Mouse (Mus musculus) embryonic facial prominence, embryonic 11.5 days (tissue): ENCODE measurements around the gene Gdnf. TPM values are rescaled to one million over a fixed set of nuclear protein-coding genes. Genes with fewer than 3 reads are reported as not detected.

ENCODE experiments used
- ATAC-seq: fragments of 200-750 bp; cut with Nextera tagmentation; replicated peaks from 2 replicates; pipeline ENCODE4 v1.8.0; 2017; ENCODE audit warnings: low read depth; ENCODE audit not compliant: insufficient number of reproducible peaks, low FRiP score, low TSS enrichment
- DNase-seq: peaks from one replicate; pipeline ENCODE4 v3.0.0-alpha.2; 2015; ENCODE audit warnings: low spot score
- H3K27ac ChIP-seq: fragments of 300-500 bp; sonication (generic); replicated peaks from 2 replicates; pipeline ENCODE4 v1.5.1; 2014; ENCODE audit warnings: mild to moderate bottlenecking, low read depth, low read length, control low read depth
- H3K27me3 ChIP-seq: fragments of 300-500 bp; sonication (generic); 2 replicates; pipeline ENCODE4 v1.6.1; 2014; ENCODE audit warnings: mild to moderate bottlenecking, low read length, moderate library complexity, mixed read lengths; ENCODE audit not compliant: control insufficient read depth, insufficient read depth
- H3K36me3 ChIP-seq: fragments of 300-500 bp; sonication (generic); replicated peaks from 2 replicates; pipeline ENCODE4 v1.6.1; 2014; ENCODE audit warnings: low read depth, mild to moderate bottlenecking, low read length, moderate library complexity, mixed read lengths; ENCODE audit not compliant: control insufficient read depth, insufficient read depth
- H3K4me1 ChIP-seq: fragments of 300-500 bp; sonication (generic); 2 replicates; pipeline ENCODE4 v1.6.1; 2014; ENCODE audit warnings: low read length, mixed read lengths; ENCODE audit not compliant: control insufficient read depth, insufficient read depth
- H3K4me2 ChIP-seq: fragments of 300-500 bp; sonication (generic); 2 replicates; pipeline ENCODE4 v1.6.1; 2014; ENCODE audit warnings: low read depth, mild to moderate bottlenecking, control low read depth, low read length, moderate library complexity
- H3K4me3 ChIP-seq: fragments of 300-500 bp; sonication (generic); 2 replicates; pipeline ENCODE4 v1.5.1; 2014; ENCODE audit warnings: low read depth, low read length, control low read depth
- H3K9ac ChIP-seq: fragments of 300-500 bp; sonication (generic); replicated peaks from 2 replicates; pipeline ENCODE4 v1.6.1; 2014; ENCODE audit warnings: mild to moderate bottlenecking, control low read depth, low read length
- H3K9me3 ChIP-seq: fragments of 300-500 bp; sonication (generic); replicated peaks from 2 replicates; pipeline ENCODE4 v1.6.1; 2016; ENCODE audit warnings: mild to moderate bottlenecking, low read length, inconsistent platforms, mixed read lengths; ENCODE audit not compliant: control insufficient read depth
- WGBS: fragments of 180-500 bp; shearing (Covaris S2); extraction: QIAGEN DNeasy Blood & Tissue Kit; methylation state at CpG from one replicate; pipeline ENCODE4 v1.1.7; 2014; 5-methylcytosine and 5-hydroxymethylcytosine counted together
- polyA plus RNA-seq: library from polyadenylated mRNA; unstranded; fragments of >200 nt; fragmentation: Nextera tagmentation; extraction: Ambion mirVana; gene quantifications from 2 replicates; pipeline ENCODE4 v1.2.1, GENCODE M21; 2014

The Gdnf gene
- polyA plus RNA-seq, 1 experiment from 2014 or later, result 1.1 TPM

DNA sequence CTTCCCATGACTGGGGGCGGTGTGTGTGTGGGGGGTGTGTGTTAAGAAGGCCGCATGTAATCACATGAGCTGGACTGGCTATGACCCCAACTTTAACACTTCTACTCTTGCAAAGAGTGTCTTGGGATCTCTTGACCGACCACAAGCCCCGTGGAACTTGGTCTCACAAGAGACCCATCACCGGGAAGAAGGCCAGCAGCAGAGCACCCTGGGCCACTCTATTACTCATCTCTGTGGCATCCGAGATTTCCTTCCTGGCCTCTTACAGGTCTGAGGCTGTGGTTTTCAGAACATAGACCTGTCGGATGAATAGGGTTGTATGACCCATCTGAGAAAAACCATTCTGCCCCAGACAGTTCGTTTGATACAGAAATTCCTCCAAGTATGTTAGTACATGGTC is 75.9 kb downstream of the Gdnf start:
- ATAC-seq (no peak), DNase-seq (no peak)
- H3K36me3 ChIP-seq, result no peaks in the 10 kb centered on the region
- no peak overlapping the region for H3K9ac ChIP-seq
- H3K9me3 ChIP-seq, result no peaks in the 10 kb centered on the region
- H3K4me1 ChIP-seq, result no peaks in the 10 kb centered on the region
- H3K27ac ChIP-seq, result no peak overlapping the region
- no peak overlapping the region for H3K4me2 ChIP-seq
- H3K4me3 ChIP-seq, result no peak overlapping the region
- 91% methylated on average over 8 of the region's 8 CpGs for WGBS
- no peaks in the 10 kb centered on the region for H3K27me3 ChIP-seq
